Mouse (Mus musculus) kidney, adult 2 months (tissue): ENCODE data around the gene Ccdc96.

ENCODE experiments used
- CTCF ChIP-seq: fragments of 200-500 bp; conservative IDR thresholded peaks from 2 replicates; pipeline ENCODE4 v1.5.1; 2011; ENCODE audit warnings: low read depth, mild to moderate bottlenecking, control low read depth, low read length, moderate library complexity, mixed read lengths; ENCODE audit not compliant: insufficient read depth, insufficient read length
- POLR2A ChIP-seq: fragments of 200-500 bp; IDR thresholded peaks from one replicate; pipeline ENCODE4 v1.6.1; 2011; ENCODE audit warnings: low read depth, low read length, control low read depth

GRCm38 (mm10) chr5:36457706-36458105, 26.7 kb upstream of the Ccdc96 start:
- TF ChIP-seq CTCF (no peak), POLR2A (no peak)
